Mouse (Mus musculus): ENCODE results near the gene Atg7.

Atg7 gene

DNA sequence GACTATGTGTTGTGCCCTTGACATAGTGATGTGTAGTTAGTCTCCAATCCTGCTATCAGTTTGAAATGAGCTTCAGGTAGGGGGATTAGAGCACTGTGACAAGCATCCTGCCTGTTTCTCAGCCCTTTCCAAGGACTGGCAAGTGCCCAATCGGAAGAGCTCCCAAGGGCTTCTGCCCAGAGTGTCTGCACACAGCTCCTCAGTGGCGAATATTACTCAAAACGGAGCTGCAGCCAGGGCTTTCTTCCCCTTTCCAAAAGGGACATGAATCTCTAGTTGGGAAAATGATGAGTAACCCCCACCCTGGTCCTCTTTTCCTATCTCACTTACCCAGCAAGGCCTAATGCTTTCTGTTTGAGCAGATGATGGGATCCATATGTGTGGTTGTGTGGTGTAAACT lies 90.8 kb downstream of the Atg7 start:
- no peak for DNase-seq (ENCODE audit: low read depth, low spot score)

DNA sequence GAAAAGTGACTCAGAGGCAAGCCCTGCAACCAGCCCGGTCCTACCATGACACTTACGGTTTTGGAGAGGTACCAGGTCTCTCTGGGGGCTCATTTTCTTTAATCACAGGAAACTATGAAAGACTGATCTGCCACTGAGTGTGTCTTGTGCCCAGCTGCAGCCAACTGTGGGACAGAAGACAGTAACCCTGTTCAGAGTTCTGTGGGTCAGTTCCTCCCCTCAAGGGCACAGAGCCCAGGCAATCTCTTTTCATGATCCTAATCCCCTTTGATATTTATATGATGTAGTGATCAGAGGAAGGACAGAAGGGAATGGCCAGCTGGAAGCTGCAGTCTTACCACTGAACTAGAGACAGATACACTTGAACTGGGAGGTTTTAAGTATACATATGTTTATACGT lies 92.2 kb downstream of the Atg7 start:
- no peak for DNase-seq (ENCODE audit: low read depth, low spot score)

DNA sequence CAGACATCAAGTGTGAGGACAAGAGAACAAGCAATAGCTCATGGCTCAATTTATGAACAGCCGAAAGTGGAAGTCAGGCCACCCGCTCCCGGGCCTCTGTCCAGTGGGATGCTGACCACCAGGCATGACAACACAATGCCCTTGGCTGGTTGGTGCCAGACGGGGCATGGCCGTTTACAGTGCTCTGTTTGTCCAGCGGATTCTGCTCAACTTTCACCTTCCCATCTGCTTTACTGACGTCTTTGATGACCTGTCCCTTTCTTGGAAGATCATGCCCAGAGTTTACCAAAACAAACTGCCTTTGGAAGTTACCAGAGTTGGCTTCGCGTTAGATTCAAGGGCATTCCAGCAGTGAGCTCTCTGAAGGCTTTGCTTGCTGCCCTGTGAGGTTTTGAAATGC lies 93.5 kb downstream of the Atg7 start:
- no peak for DNase-seq (ENCODE audit: low read depth, low spot score)

DNA sequence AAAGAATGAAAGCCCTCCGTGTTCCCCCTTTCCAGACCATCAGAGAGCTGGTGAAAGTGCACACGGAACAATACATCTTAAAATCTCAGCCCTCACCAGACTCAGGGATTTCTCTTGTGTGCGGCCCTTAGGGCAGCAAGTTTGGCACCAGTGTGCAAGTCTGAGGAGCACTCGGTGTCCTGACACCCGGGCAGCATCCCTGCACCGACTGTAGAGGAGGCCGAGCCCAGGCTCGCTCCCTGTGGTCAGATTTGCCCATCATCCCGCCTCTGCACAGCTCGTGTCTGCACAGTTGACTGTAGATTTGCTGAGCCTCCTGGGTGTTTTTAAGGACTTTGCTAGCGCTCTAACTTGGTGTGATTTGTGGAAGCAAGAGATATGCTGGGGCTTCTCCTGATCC lies 94.3 kb downstream of the Atg7 start:
- DNase-seq (ENCODE audit: low read depth, low spot score) = no peak

DNA sequence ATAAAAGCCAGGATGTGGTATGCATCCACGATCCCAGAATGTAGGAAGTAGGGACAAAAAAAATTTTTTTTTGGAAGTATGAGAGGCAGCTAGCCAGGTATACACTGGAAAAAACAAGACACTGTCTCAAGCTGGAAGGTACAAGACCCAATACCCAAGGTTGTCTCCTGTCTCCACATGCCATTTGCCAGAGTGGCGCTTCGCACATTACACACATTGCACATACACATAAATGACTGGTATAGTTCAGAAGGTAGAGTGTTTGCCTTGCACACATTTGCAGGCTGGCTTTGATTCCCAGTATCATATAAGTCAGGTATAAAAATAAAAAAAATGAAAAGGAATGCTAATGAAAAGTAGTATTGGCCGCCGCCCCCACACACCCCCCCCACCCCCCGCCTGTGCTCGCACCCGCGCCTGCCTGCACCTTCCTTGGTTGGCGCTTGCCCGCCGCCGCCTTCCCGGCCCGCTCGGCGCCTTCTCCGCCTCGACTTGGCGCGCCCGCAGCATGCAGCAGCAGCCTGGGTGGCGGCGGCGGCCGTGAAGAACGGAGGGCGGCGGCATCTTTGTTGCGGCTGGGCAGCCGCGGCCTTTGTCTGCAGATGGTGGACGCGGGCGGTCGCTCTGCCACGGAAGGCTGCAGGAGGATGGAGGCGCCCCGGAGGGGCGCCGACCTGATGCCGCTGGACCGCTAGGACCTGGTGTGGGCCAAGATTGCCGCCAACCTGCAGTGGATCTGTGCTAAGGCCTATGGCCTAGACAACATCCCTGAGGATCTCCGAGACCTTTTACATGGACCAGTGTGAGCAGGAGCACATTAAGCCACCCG lies 95.2 kb downstream of the Atg7 start:
- no peak for DNase-seq (ENCODE audit: low read depth, low spot score)

- DNase-seq (ENCODE audit: low read depth, low spot score) = no peak
Observed at GRCm38 (mm10) chr6:114738760-114739112, 95.8 kb downstream of the Atg7 start.

GRCm38 (mm10) chr6:114742209-114743003 lies 99.5 kb downstream of the Atg7 start:
- DNase-seq (ENCODE audit: low read depth, low spot score) = no peak

GRCm38 (mm10) chr6:114743126-114743525 lies 100.2 kb downstream of the Atg7 start:
- no peak for DNase-seq (ENCODE audit: low read depth, low spot score)

- DNase-seq (ENCODE audit: low read depth, low spot score) = no peak
Observed at GRCm38 (mm10) chr6:114743845-114744244, 100.9 kb downstream of the Atg7 start.

DNA sequence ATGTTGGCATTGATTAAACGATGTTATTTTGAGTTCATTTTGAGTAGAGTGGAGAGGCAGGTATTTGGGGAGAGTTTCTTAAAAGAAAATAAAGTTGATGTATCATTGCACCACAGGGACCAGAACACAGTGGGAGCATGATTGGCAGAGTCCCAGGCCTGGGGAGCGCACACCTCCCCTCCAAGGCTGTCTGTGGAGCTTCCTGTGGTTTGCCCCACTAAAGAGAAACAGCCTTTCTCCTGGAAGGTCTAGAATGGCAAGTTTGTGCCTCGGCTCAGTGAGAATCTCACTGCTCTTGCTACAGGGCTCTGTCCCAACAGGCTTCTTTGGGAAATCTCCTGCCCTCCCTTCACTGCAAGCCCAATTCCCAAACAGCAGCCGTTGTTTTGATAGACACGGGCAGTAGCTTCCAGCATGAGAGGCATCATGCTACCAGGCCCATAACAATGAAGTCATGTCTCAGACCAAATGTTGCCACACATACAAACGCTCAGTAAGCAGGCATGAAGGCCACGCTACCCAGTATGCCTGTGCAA lies 103.6 kb downstream of the Atg7 start:
- DNase-seq (ENCODE audit: low read depth, low spot score) = no peak

- no peak for DNase-seq (ENCODE audit: low read depth, low spot score)
Observed at GRCm38 (mm10) chr6:114748419-114748818, 105.5 kb downstream of the Atg7 start.

DNA sequence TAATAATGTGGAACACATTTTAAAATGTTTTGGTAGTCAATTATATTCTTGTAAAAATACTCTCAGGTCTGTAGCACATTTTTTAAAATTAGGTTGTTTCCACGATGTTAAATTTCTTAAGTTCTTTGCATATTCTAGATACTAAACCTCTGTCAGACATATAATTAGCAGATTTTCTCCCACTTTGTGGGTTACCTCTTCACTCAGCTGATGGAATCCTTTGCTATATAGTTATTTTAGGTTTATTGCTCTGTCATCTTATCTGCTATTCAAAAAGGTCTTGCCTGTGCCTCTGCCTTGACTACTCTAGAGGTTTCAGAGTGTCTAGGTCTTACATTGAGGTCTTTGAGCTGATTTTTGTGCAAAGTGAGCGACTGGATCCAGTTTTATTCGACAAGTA lies 106.0 kb downstream of the Atg7 start:
- DNase-seq (ENCODE audit: low read depth, low spot score) = no peak

DNA sequence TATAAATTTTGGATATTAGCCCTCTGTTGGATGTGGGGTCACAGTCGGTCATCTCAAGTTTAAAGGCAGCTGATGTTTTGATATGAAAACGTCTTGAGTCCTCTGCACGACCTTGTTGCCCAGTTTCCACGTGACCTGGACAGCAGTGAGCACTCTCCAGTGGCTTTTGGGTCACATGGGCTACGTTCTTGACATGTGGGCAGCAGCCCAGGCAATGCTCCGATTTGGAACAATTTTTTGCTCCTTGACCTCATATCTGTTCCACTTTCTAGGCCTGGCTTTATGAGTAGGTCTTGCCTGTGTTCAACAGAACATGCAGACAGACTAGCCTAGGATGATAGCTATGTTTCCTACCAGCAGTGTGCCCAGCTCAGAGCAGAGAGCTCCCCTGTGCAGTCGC lies 115.9 kb downstream of the Atg7 start:
- DNase-seq (ENCODE audit: low read depth, low spot score) = no peak

DNA sequence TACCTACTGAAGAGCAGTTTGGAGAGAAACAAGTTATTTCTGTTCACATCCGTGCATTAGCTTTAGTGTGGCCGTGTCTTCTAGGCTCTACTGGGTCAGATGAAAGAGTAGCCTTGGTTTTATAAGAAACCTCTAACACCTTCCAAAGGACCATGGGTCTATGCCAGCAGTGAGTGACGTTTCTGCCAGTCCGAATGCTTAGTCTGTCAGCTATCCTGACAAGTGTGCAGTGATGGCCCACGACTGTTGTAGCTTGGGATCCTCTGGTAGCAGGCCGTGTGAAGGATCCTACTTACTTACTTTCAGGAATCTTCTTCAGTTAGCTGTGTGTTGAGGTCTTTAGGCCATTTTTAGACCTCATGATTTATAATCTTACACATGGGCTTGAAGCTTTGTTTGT lies 123.4 kb downstream of the Atg7 start:
- DNase-seq (ENCODE audit: low read depth, low spot score) = no peak

GRCm38 (mm10) chr6:114767710-114768109 lies 124.8 kb downstream of the Atg7 start:
- DNase-seq (ENCODE audit: low read depth, low spot score) = no peak

- DNase-seq (ENCODE audit: low read depth, low spot score) = no peak
Observed at GRCm38 (mm10) chr6:114770337-114770736, 127.4 kb downstream of the Atg7 start.

DNA sequence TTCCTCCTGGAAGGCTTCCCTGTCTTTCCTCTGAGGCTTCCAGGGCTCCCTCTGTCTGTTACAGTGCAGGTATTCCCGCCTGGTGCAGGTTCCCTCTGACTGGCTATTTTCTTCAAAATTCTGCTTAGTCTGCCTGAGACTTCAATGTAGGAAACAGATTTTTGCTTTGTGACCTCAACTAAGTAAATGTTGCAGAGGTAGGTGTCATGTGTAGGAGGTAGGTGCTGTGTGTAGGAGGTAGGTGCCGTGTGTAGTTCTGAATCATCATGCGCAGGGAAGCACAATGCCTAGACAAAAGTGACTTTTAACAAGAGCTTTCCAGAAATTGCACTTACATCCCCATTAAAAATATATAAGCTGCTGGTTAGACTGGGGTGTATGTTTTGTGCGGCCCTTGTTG lies 128.6 kb downstream of the Atg7 start:
- DNase-seq (ENCODE audit: low read depth, low spot score) = no peak

DNA sequence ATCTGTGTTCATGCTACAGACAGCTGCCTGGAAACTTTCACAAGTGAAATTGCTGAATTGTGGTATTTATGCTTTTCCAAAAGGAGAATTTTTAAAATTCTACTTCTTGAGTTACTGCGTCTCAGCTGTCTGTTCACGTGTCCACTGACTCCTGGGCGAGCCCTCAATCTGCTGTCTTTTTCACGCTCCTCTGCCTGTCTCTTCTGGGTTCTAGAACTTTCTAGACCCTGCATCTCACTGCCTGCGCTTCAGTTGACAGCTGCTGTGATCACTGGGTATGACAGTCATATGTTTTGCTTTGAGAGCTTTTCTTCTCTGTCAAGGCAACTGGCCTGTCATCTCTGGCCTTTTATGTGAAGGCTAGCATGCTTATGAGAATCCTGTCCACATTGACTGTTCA lies 132.3 kb downstream of the Atg7 start:
- no peak for DNase-seq (ENCODE audit: low read depth, low spot score)

DNA sequence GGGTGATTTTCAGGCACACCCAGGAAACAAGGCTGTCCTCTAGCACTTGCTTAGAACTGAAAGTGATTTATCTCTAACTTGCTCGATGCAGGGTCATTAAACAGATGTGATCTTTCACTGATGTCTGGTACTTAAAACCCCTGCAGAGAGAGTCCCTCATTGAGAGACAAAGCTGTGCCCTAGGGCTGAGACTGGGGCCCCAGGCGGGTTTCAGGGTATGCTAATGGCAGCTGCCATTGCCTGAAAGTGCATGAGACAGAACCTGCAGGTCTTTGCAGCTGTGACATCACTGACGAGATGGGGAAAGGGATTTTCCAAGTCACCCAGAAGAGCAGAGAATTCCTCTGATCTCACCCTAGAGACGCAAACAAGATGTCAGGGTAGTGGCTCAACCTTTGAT lies 135.0 kb downstream of the Atg7 start:
- peak; percentile 57 for DNase-seq (ENCODE audit: low read depth, low spot score)

GRCm38 (mm10) chr6:114778650-114779049 lies 135.8 kb downstream of the Atg7 start:
- peak; percentile 19 for DNase-seq (ENCODE audit: low read depth, low spot score)

DNA sequence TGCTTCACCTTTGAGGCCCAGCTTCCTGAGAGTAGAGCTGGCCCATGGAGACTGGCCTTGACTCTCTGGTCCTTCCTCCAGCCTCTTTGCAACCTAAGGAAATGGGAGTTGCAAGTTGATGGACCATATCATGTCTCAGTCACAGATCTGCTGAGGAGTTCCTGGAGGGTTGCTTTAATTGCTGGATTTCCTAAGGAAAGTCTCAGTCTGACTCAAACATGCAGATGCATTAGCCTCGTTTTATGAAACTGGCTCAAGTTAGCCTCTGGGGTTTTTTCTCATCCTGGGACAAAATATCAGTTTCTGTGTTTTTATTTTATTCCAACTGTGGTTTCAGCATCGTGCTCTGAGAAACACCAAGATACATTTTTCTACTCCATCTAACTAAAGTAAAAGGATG lies 137.7 kb downstream of the Atg7 start:
- DNase-seq (ENCODE audit: low read depth, low spot score) = no peak

GRCm38 (mm10) chr6:114781415-114782240 lies 138.7 kb downstream of the Atg7 start:
- DNase-seq (ENCODE audit: low read depth, low spot score) = peak; percentile 38

Measured in CD4-positive, CD25-positive, alpha-beta regulatory T cell, adult 2 months (primary cell).